Mouse (Mus musculus) right cerebral cortex, adult 2 months (tissue): Measurements from ENCODE around the gene Fkbp6.

ENCODE experiments used
- DNase-seq, 2 experiments: peaks; one replicate each; pipeline ENCODE4 v3.0.0; 2021 to 2022; ENCODE audit warnings: low spot score in 2 of 2

Fkbp6 gene

DNA sequence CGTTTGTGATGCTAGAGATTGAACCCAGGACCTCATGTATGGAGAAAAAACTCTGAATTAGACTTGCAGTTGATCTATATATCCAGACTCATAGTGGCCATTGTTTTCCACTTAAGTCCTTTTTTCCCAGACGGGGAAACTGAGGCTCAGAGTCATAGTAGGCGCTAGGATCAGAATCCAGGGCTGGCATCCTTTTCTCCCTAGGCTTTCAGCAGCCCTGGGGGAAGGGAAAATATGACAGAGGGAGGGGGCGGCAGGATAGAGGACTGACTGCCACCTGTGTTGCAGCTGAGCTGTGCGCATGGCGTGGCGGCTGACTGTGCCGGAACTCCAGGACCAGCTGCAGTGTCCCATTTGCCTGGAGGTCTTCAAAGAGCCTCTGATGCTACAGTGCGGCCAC, 3.2 kb upstream of the Fkbp6 start, which contains the start of gene Trim50:
Trim50 (plus strand) TSS at position 301 of the 400 bp plus-strand sequence.
- no peak for DNase-seq

DNA sequence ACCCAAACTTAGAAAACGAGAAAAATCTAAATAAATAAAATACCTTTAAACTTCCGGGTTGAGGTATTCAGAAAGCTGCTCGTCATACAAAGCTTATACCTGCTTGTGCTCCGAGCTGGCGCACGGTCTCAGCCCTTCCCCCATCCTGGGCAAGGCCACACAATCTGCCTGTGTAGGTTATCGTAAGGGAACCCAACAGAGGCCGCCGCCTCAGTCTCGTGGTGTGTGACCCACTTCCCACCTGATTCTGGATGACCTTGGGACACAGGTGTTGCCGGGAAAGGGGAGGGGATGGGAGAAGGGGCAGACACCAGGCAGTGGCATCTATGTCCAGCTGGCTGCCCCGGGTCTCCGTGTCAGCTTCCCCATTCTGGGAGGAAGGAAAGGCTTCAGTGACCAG, 1.8 kb upstream of the Fkbp6 start:
- no peak for DNase-seq

GRCm38 (mm10) chr5:135347511-135348011, 2.3 kb downstream of the Fkbp6 start:
- DNase-seq = no peak

- DNase-seq = no peak
Measured at GRCm38 (mm10) chr5:135346430-135346829, 3.4 kb downstream of the Fkbp6 start.

DNA sequence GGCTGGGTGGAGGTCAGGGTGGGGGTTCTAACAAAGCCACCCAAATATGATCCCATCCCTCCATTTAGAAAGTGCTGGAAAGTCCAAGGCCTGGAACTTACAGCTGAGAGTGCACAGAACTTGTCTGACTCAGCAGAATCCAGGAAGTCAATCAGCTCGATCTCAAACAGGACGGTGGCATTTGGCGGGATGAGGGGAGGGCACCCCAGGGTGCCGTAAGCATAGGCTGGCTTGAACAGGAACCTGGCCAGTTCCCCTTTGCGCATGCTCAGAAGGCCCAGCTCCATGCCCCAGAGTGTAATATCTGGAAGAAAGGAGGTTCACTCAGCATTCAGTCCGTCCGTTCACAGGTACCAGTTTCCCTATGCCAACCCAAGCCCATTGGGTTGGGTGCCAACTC, 3.9 kb downstream of the Fkbp6 start:
- DNase-seq = no peak

GRCm38 (mm10) chr5:135337575-135337974, 12.3 kb downstream of the Fkbp6 start:
- DNase-seq = no peak

- DNase-seq = no peak
Measured at GRCm38 (mm10) chr5:135331161-135331560, 18.7 kb downstream of the Fkbp6 start.

GRCm38 (mm10) chr5:135330201-135330600, 19.6 kb downstream of the Fkbp6 start:
- DNase-seq = no peak

- no peak for DNase-seq
Measured at GRCm38 (mm10) chr5:135329471-135329870, 20.4 kb downstream of the Fkbp6 start.

DNA sequence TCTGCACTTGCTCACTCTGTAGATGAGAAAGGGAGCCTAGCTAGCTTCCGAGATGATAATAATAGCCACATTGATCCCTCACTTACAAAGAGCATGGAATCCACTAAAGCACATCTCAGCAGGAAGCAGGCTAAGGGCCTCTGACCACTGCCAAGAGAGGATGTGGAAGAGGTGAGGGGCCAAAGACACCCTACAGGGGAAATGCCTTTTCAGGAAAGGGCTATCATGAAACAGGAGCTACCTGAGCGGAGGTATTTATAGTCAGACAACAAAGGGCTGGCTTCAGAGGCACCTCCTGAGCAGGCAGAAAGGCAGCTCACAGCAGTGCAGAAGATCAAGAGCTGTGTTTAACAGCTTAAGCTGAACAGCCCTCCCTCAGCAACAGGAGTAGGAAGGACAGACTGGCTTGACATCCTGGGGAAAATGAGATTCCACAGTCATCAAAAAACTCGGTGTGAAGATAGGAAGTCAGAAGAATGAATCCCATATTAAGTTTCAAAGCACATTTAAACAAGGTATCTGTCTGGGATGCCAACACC, 23.7 kb downstream of the Fkbp6 start:
- DNase-seq = no peak

- DNase-seq = no peak
Measured at GRCm38 (mm10) chr5:135322197-135322596, 27.6 kb downstream of the Fkbp6 start.

DNA sequence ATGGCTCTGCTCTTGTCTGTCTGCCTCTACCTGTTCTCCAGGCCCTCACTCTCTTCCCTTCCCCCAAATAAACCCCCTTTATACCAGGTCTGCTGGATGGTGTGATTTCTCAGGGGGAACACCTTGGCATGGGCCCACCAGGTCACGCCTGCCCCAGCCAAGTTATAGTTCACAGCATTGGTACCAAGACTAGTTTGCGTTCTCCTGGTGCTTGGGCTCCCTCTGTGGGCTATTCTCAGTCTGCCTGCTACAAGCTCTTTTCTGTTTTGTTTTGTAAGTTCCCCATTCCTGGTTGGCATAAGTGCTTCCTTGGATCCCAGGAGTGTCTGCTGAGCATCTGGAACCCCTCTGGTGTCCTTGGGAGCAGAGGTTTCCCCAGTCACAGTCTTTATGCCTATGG, 30.0 kb downstream of the Fkbp6 start:
- DNase-seq = no peak

DNA sequence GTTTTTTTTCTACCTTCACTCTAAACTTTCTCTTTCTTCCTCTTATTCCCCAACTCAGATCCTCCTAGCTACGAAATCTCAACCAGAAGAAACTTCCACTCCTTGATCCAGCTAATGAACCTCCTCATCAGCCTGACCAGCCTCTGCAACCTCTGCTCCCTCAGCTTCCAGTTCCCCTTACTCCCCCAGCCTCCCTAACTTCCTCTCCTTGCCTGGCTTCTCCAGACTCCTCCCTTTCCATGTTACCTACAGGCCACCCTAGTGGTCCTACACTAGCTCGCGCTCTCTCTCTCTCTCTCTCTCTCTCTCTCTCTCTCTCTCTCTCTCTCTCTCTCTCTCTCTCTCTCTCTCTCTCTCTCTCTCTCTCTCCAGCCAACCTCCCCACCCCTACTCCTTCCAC, 33.7 kb downstream of the Fkbp6 start:
- no peak for DNase-seq

DNA sequence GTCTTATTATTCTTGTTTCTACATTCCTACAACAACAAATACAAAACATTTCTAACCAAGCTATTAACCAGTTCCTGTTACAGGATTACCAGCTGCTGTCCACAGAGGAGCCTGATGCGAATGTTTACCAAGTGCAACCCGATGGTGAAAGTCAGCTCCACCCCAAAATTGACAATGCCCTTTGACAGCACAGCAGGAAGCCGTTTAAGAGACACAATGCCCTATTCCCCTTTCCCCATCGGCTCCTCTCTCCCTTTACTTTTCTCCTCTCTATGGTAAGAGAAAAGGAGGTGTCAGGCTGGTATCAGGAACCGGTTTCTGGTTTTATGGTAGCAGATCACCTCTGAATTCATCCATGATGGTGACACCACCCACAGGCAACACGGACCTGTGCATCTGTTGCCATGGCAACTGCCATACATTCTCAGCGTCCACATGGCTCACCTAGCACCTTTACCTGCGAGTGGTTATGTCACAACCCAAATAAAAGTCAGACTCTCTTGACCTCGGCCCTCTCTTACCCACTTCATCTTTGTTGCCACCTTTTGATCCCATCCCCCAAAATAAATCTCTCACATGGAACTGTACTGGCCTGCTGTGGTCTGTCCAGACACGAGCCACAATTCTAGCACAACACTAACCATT, 43.4 kb downstream of the Fkbp6 start:
- DNase-seq = no peak

DNA sequence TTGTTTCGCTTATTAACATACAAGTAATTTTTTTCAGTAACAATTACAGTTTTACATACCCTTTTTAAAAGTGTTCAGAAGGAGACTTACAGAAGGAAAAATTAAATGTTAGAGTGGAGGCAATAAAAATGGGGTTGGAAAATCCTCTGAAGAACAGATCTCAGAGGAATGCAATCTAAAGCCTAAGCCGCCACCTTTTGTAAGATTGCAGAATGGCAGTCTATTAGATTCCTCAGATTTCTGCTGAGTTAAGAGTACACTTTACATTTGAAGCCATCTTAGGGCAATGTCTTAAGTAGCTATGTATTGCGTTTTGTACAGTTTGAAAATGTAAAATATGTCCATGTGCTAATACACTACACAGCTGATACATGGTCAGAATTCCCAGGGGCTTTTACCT, 47.4 kb downstream of the Fkbp6 start:
- no peak for DNase-seq

GRCm38 (mm10) chr5:135301916-135302315, 47.9 kb downstream of the Fkbp6 start:
- no peak for DNase-seq

DNA sequence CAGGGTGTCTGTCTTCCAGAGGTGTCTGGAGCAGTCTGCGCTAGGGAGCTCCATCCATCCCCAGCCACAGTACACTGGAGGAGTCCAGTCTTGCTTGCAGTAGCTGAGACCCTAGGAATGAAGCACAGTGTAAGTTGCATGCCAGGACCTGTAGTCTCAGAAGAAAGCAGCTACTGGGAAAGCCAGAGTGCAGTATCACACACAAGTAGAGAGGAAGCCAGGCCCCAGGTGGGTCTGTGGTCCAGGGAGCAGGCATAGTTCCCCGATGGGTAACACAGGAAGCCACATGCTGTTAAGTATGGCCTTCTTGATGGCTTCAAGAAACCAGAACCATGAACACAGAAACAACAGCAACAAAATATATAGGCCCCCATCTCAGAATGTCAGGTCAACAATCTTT, 57.8 kb downstream of the Fkbp6 start:
- no peak for DNase-seq

GRCm38 (mm10) chr5:135291193-135291592, 58.7 kb downstream of the Fkbp6 start:
- no peak for DNase-seq

DNA sequence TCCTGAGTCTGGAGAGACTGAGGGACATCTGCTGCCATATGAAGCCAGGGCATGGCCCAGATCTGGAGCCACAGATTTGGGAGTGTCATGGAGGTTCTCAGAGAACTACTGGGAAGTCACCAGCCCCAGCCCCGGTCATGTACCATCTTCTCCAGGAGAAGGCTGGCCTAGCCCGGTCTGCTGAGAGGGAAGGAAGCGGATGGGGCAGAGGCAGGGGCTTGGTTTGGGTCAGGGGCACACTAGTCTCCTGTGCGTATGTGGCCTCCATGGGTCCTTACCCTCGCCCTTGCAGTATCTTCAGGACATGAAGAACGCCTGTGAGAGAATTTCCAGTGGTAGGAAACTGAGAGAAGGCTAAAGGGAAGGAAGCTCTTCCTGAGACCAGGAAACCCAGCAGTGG, 59.1 kb downstream of the Fkbp6 start:
- no peak for DNase-seq

GRCm38 (mm10) chr5:135286926-135287325, 62.9 kb downstream of the Fkbp6 start:
- DNase-seq = no peak

DNA sequence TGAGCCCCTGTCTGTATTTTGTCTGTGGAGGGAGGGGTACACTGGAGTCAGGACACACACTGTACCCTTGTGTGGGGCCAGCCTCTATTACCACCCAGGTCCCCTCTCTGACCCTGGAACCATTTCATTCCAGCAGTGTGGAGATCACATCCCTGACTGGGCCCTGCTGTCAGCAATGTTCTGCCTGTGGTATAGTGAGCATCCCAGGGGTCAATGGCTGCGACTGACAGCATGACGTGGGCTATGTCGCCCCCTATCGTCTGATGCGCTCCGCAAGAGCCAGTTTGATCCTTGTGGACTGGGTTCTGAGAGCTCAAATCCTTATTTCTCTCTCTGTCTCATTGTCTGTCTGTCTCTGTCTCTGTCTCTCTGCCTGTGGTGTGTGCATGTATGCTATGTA, 63.7 kb downstream of the Fkbp6 start:
- peak; percentile 75 to 79 for DNase-seq

DNA sequence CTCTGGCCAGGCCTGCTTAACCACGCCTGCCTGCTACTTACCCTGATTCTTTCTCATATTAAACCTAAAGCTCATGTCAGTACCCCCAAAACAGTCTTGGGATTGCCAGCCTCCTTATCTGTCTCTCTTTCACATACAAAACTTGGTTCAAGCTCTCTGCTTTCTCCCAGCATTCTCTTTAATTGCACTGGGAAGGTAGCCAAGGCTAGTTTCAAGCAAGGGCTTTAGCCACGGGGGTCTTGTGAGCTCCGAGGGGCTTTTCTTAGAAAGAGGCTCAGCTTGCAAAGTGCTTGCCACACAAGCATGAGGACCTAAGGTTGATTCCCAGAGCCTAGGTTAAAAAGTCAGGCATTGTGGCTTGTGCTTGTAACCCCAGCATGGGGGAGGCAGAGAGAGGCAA, 64.6 kb downstream of the Fkbp6 start:
- no peak for DNase-seq

GRCm38 (mm10) chr5:135280226-135280625, 69.6 kb downstream of the Fkbp6 start:
- DNase-seq = no peak

- DNase-seq = no peak
Measured at GRCm38 (mm10) chr5:135276597-135276996, 73.2 kb downstream of the Fkbp6 start.
